Mouse (Mus musculus) limb, embryonic 14.5 days (tissue): ENCODE data around the gene Bglap2. TPM values are rescaled to one million over a fixed set of nuclear protein-coding genes. Genes with fewer than 3 reads are reported as not detected.

ENCODE experiments used
- ATAC-seq: fragments of 200-750 bp; cut with Nextera tagmentation; 2 replicates; pipeline ENCODE4 v1.8.0; 2017; ENCODE audit warnings: low read depth, moderate number of reproducible peaks, moderate TSS enrichment; ENCODE audit not compliant: low FRiP score
- DNase-seq: peaks from one replicate; pipeline ENCODE4 v3.0.0-alpha.2; 2015; ENCODE audit warnings: low spot score
- H3K27ac ChIP-seq: fragments of 300-500 bp; sonication (generic); replicated peaks from 2 replicates; pipeline ENCODE4 v1.5.1; 2014; ENCODE audit warnings: low read depth, mild to moderate bottlenecking, low read length, moderate library complexity, mixed read lengths
- H3K27me3 ChIP-seq: fragments of 300-500 bp; sonication (generic); 2 replicates; pipeline ENCODE4 v1.6.1; 2014; ENCODE audit warnings: low read length, mixed read lengths; ENCODE audit not compliant: control insufficient read depth, insufficient read depth
- H3K36me3 ChIP-seq: fragments of 300-500 bp; sonication (generic); 2 replicates; pipeline ENCODE4 v1.6.1; 2014; ENCODE audit warnings: mild to moderate bottlenecking, low read length, moderate library complexity, mixed read lengths; ENCODE audit not compliant: control insufficient read depth, insufficient read depth
- H3K4me1 ChIP-seq: fragments of 300-500 bp; sonication (generic); 2 replicates; pipeline ENCODE4 v1.6.1; 2014; ENCODE audit warnings: antibody characterized with exemption, low read length, mixed read lengths; ENCODE audit not compliant: control insufficient read depth, insufficient read depth
- H3K4me2 ChIP-seq: fragments of 300-500 bp; sonication (generic); replicated peaks from 2 replicates; pipeline ENCODE4 v1.6.1; 2014; ENCODE audit warnings: low read depth, mild to moderate bottlenecking, low read length, moderate library complexity; ENCODE audit not compliant: severe bottlenecking
- H3K4me3 ChIP-seq: fragments of 300-500 bp; sonication (generic); replicated peaks from 2 replicates; pipeline ENCODE4 v1.5.1; 2014; ENCODE audit warnings: low read length
- H3K9ac ChIP-seq: fragments of 300-500 bp; sonication (generic); 2 replicates; pipeline ENCODE4 v1.6.1; 2014; ENCODE audit warnings: mild to moderate bottlenecking, low read depth, low read length, moderate library complexity; ENCODE audit not compliant: severe bottlenecking
- H3K9me3 ChIP-seq: fragments of 300-500 bp; sonication (generic); 2 replicates; pipeline ENCODE4 v1.6.1; 2016; ENCODE audit warnings: low read length; ENCODE audit not compliant: control insufficient read depth
- POLR2A ChIP-seq: fragments of 200-500 bp; IDR thresholded peaks from 2 replicates; pipeline ENCODE4 v1.8.0; 2012; ENCODE audit warnings: inconsistent platforms, mild to moderate bottlenecking, moderate library complexity, borderline replicate concordance; ENCODE audit not compliant: insufficient read depth, insufficient read length; ENCODE audit errors: extremely low read depth
- WGBS: fragments of 180-500 bp; shearing (Covaris S2); extraction: QIAGEN DNeasy Blood & Tissue Kit; methylation state at CpG from one replicate; pipeline ENCODE4 v1.1.7; 2014; 5-methylcytosine and 5-hydroxymethylcytosine counted together
- polyA plus RNA-seq, 2 experiments: library from polyadenylated mRNA; depleted of rRNA in 1 of 2; stranded (reverse) in 1 of 2; unstranded in 1 of 2; fragments of >200 nt; fragmentation: Nextera tagmentation in 1 of 2; extraction: Ambion mirVana in 1 of 2; gene quantifications; 2 replicates each; pipeline versions ENCODE4 v1.2.1 to v1.2.3; 2012 to 2014

Gene Bglap2
- polyA plus RNA-seq, 2 experiments: 0.52 to 1.9 TPM

DNA sequence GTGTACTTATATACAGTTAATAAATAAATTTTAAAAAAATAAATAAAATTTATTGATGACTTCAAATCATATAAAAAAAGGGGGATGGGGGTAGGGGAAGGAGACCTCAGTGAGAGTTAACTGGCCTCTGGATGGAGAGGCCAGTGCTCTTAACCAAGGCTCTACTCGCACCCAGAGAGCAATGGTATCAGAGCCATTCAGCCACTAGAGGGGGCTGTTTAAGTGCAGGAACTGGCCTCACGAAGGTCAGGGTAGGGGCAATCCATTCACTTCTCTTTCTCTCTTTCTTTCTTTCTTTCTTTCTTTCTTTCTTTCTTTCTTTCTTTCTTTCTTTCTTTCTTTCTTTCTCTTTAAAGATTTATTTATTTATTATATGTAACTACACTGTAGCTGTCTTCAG, 47.2 kb downstream of the Bglap2 start:
- Histone ChIP-seq H3K4me1 (0 out of 2 replicates have a peak, but pooled peaks cover 6% of the 10 kb centered on the region), H3K4me3 (no peak overlapping the region), H3K36me3 (peaks cover 33% of the 10 kb centered on the region), H3K4me2 (no peak overlapping the region), H3K9me3 (no peaks in the 10 kb centered on the region), H3K9ac (no peak overlapping the region), H3K27ac (no peak overlapping the region), H3K27me3 (no peaks in the 10 kb centered on the region)
- 36% methylated on average over 2 of the region's 2 CpGs for WGBS
- TF ChIP-seq POLR2A: no peak
- DNase-seq: no peak
- no peak for ATAC-seq

DNA sequence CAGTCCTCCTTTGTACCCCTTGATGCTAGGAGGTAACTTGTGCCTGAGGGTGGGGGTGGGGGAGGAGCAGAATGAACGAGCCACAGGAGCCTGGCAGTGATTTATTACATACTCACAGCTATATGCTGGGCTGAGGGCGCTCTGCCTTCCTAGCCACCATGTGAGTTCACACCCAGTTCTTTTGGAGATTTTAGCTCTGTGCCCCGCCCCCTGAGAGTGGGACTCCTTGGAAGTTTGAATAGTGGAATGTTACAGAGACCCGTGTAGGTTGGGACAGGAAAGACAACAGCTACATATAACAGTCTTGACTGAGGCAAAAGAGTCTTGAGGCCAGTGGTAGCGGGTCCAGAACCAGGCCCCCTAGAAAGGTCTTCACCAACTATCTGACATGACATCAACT, 49.5 kb downstream of the Bglap2 start:
- Histone ChIP-seq H3K27ac (no peak overlapping the region), H3K9me3 (no peaks in the 10 kb centered on the region), H3K9ac (no peak overlapping the region), H3K4me3 (no peak overlapping the region), H3K4me1 (peaks cover 7% of the 10 kb centered on the region), H3K4me2 (no peak overlapping the region), H3K36me3 (peaks cover 33% of the 10 kb centered on the region), H3K27me3 (no peaks in the 10 kb centered on the region)
- 46% methylated on average over 5 of the region's 5 CpGs for WGBS
- ATAC-seq (no peak), DNase-seq (no peak)
- no peak for TF ChIP-seq POLR2A

Other genes with a start within 250 kb of the Bglap2 start
- 58.7 and 79.0 TPM in 2 replicates for gene Mef2d, start 236.3 kb downstream of the Bglap2 start, polyA plus RNA-seq (2012; rRNA removed)
- 27.4 and 29.6 TPM in 2 replicates for gene Mef2d, start 236.3 kb downstream of the Bglap2 start, polyA plus RNA-seq (2014; fragmentation: Nextera tagmentation; extraction: Ambion mirVana)
- gene Rhbg, start 124.0 kb downstream of the Bglap2 start, polyA plus RNA-seq (2012; rRNA removed): 10.5 and 11.0 TPM in 2 replicates
- 17.0 and 17.2 TPM in 2 replicates for gene Rhbg, start 124.0 kb downstream of the Bglap2 start, polyA plus RNA-seq (2014; fragmentation: Nextera tagmentation; extraction: Ambion mirVana)
- gene Gm38392, start 91.5 kb downstream of the Bglap2 start, polyA plus RNA-seq (2012; rRNA removed): 0.77 TPM in 1 of 2 replicates, not detected in the other
- 0.65 and 5.4 TPM in 2 replicates for gene Gm38392, start 91.5 kb downstream of the Bglap2 start, polyA plus RNA-seq (2014; fragmentation: Nextera tagmentation; extraction: Ambion mirVana)
- 4.3 and 8.6 TPM in 2 replicates for gene Tsacc, start 81.7 kb downstream of the Bglap2 start, polyA plus RNA-seq (2012; rRNA removed)
- gene Tsacc, start 81.7 kb downstream of the Bglap2 start, polyA plus RNA-seq (2014; fragmentation: Nextera tagmentation; extraction: Ambion mirVana): 9.4 and 14.3 TPM in 2 replicates
- gene Cct3, start 81.6 kb downstream of the Bglap2 start, polyA plus RNA-seq (2012; rRNA removed): 285 and 326 TPM in 2 replicates
- 476 and 516 TPM in 2 replicates for gene Cct3, start 81.6 kb downstream of the Bglap2 start, polyA plus RNA-seq (2014; fragmentation: Nextera tagmentation; extraction: Ambion mirVana)
- gene Glmp, start 53.7 kb downstream of the Bglap2 start, polyA plus RNA-seq (2012; rRNA removed): 131 and 152 TPM in 2 replicates
- gene Glmp, start 53.7 kb downstream of the Bglap2 start, polyA plus RNA-seq (2014; fragmentation: Nextera tagmentation; extraction: Ambion mirVana): 127 and 130 TPM in 2 replicates
- gene Tmem79, start 42.6 kb downstream of the Bglap2 start, polyA plus RNA-seq (2012; rRNA removed): 14.3 and 14.4 TPM in 2 replicates
- gene Tmem79, start 42.6 kb downstream of the Bglap2 start, polyA plus RNA-seq (2014; fragmentation: Nextera tagmentation; extraction: Ambion mirVana): 19.2 and 22.3 TPM in 2 replicates
- 83.3 and 88.1 TPM in 2 replicates for gene Smg5, start 42.4 kb downstream of the Bglap2 start, polyA plus RNA-seq (2012; rRNA removed)
- 33.8 and 40.1 TPM in 2 replicates for gene Smg5, start 42.4 kb downstream of the Bglap2 start, polyA plus RNA-seq (2014; fragmentation: Nextera tagmentation; extraction: Ambion mirVana)
- 15.9 and 17.2 TPM in 2 replicates for gene Paqr6, start 14.1 kb downstream of the Bglap2 start, polyA plus RNA-seq (2012; rRNA removed)
- gene Paqr6, start 14.1 kb downstream of the Bglap2 start, polyA plus RNA-seq (2014; fragmentation: Nextera tagmentation; extraction: Ambion mirVana): 13.9 and 15.1 TPM in 2 replicates
- 2.0 and 2.2 TPM in 2 replicates for gene Bglap3, start 6.0 kb downstream of the Bglap2 start, polyA plus RNA-seq (2012; rRNA removed)
- 1.7 and 2.5 TPM in 2 replicates for gene Bglap3, start 6.0 kb downstream of the Bglap2 start, polyA plus RNA-seq (2014; fragmentation: Nextera tagmentation; extraction: Ambion mirVana)
- gene Bglap, start 5.8 kb upstream of the Bglap2 start, polyA plus RNA-seq (2012; rRNA removed): 0.94 and 1.00 TPM in 2 replicates
- 1.7 and 3.1 TPM in 2 replicates for gene Bglap, start 5.8 kb upstream of the Bglap2 start, polyA plus RNA-seq (2014; fragmentation: Nextera tagmentation; extraction: Ambion mirVana)
- 99.9 and 108 TPM in 2 replicates for gene Pmf1, start 31.6 kb upstream of the Bglap2 start, polyA plus RNA-seq (2012; rRNA removed)
- gene Pmf1, start 31.6 kb upstream of the Bglap2 start, polyA plus RNA-seq (2014; fragmentation: Nextera tagmentation; extraction: Ambion mirVana): 109 and 114 TPM in 2 replicates
- gene Slc25a44, start 46.4 kb upstream of the Bglap2 start, polyA plus RNA-seq (2012; rRNA removed): 21.2 and 24.0 TPM in 2 replicates
- gene Slc25a44, start 46.4 kb upstream of the Bglap2 start, polyA plus RNA-seq (2014; fragmentation: Nextera tagmentation; extraction: Ambion mirVana): 18.0 and 19.1 TPM in 2 replicates
- 13.5 and 16.0 TPM in 2 replicates for gene Sema4a, start 82.5 kb upstream of the Bglap2 start, polyA plus RNA-seq (2012; rRNA removed)
- 12.9 and 14.4 TPM in 2 replicates for gene Sema4a, start 82.5 kb upstream of the Bglap2 start, polyA plus RNA-seq (2014; fragmentation: Nextera tagmentation; extraction: Ambion mirVana)
- gene Lmna, start 131.3 kb upstream of the Bglap2 start, polyA plus RNA-seq (2012; rRNA removed): 238 and 364 TPM in 2 replicates
- 378 and 402 TPM in 2 replicates for gene Lmna, start 131.3 kb upstream of the Bglap2 start, polyA plus RNA-seq (2014; fragmentation: Nextera tagmentation; extraction: Ambion mirVana)
- gene Mex3a, start 153.7 kb upstream of the Bglap2 start, polyA plus RNA-seq (2012; rRNA removed): 49.3 and 60.8 TPM in 2 replicates
- 26.7 and 33.1 TPM in 2 replicates for gene Mex3a, start 153.7 kb upstream of the Bglap2 start, polyA plus RNA-seq (2014; fragmentation: Nextera tagmentation; extraction: Ambion mirVana)
- 27.0 and 35.0 TPM in 2 replicates for gene Rab25, start 169.6 kb upstream of the Bglap2 start, polyA plus RNA-seq (2012; rRNA removed)
- 52.7 and 70.4 TPM in 2 replicates for gene Rab25, start 169.6 kb upstream of the Bglap2 start, polyA plus RNA-seq (2014; fragmentation: Nextera tagmentation; extraction: Ambion mirVana)
- 92.5 and 117 TPM in 2 replicates for gene Lamtor2, start 174.4 kb upstream of the Bglap2 start, polyA plus RNA-seq (2012; rRNA removed)
- gene Lamtor2, start 174.4 kb upstream of the Bglap2 start, polyA plus RNA-seq (2014; fragmentation: Nextera tagmentation; extraction: Ambion mirVana): 100 and 103 TPM in 2 replicates
- gene Ubqln4, start 175.1 kb upstream of the Bglap2 start, polyA plus RNA-seq (2012; rRNA removed): 90.4 and 112 TPM in 2 replicates
- 52.5 and 57.8 TPM in 2 replicates for gene Ubqln4, start 175.1 kb upstream of the Bglap2 start, polyA plus RNA-seq (2014; fragmentation: Nextera tagmentation; extraction: Ambion mirVana)
- 422 and 466 TPM in 2 replicates for gene Ssr2, start 197.2 kb upstream of the Bglap2 start, polyA plus RNA-seq (2012; rRNA removed)
- 307 and 325 TPM in 2 replicates for gene Ssr2, start 197.2 kb upstream of the Bglap2 start, polyA plus RNA-seq (2014; fragmentation: Nextera tagmentation; extraction: Ambion mirVana)
- 81.9 and 105 TPM in 2 replicates for gene Arhgef2, start 227.3 kb upstream of the Bglap2 start, polyA plus RNA-seq (2012; rRNA removed)
- 84.7 and 94.8 TPM in 2 replicates for gene Arhgef2, start 227.3 kb upstream of the Bglap2 start, polyA plus RNA-seq (2014; fragmentation: Nextera tagmentation; extraction: Ambion mirVana)